Mouse (Mus musculus) CH12.LX (cell line): Measurements from ENCODE around the gene Taar5. TPM values are rescaled to one million over a fixed set of nuclear protein-coding genes. Genes with fewer than 3 reads are reported as not detected.

Experiments
- DNase-seq: peaks from one replicate; pipeline ENCODE4 v3.0.0-alpha.2; 2013; ENCODE audit errors: extremely low read depth
- H3K27ac ChIP-seq: 2 replicates; pipeline ENCODE4 v1.5.1; 2012; ENCODE audit warnings: low read depth, mild to moderate bottlenecking, control low read depth, moderate library complexity; ENCODE audit not compliant: insufficient read depth
- H3K27me3 ChIP-seq: replicated peaks from 2 replicates; pipeline ENCODE3; 2012; ENCODE audit warnings: inconsistent platforms
- H3K36me3 ChIP-seq, 2 experiments: replicated peaks in 1 of 2; 2 replicates each; pipeline versions ENCODE3 to v1.6.1; 2012; ENCODE audit warnings: inconsistent platforms in 1 of 2, low read length in 1 of 2, mild to moderate bottlenecking in 1 of 2, mixed read lengths in 1 of 2, moderate library complexity in 1 of 2; ENCODE audit not compliant: control insufficient read depth in 1 of 2, insufficient read depth in 1 of 2
- H3K4me1 ChIP-seq, 2 experiments: 2 replicates each; pipeline ENCODE4 v1.6.1; 2012; ENCODE audit warnings: inconsistent platforms in 1 of 2, moderate library complexity in 1 of 2; ENCODE audit not compliant: insufficient read depth in 2 of 2, control insufficient read depth in 1 of 2
- H3K4me2 ChIP-seq: 2 replicates; pipeline ENCODE4 v1.6.1; 2012; ENCODE audit warnings: low read depth, mild to moderate bottlenecking, control low read depth; ENCODE audit not compliant: poor library complexity, insufficient read depth, severe bottlenecking
- H3K4me3 ChIP-seq, 3 experiments: fragments of 150-350 bp in 1 of 3; sonication (generic) in 1 of 3; replicated peaks in 1 of 3; 2 replicates each; pipeline versions ENCODE3 to v1.5.1; 2011 to 2012; ENCODE audit warnings: low read depth in 2 of 3, low read length in 2 of 3, mild to moderate bottlenecking in 2 of 3, moderate library complexity in 2 of 3, control low read depth in 1 of 3, improper control_type of control experiment in 1 of 3, inconsistent platforms in 1 of 3, mixed read lengths in 1 of 3; ENCODE audit not compliant: poor library complexity in 1 of 3
- H3K79me2 ChIP-seq: replicated peaks from 2 replicates; pipeline ENCODE4 v1.6.1; 2012; ENCODE audit warnings: mild to moderate bottlenecking, moderate library complexity; ENCODE audit not compliant: control insufficient read depth, poor library complexity, insufficient read depth, severe bottlenecking; ENCODE audit errors: extremely low read depth
- H3K9ac ChIP-seq: 2 replicates; pipeline ENCODE4 v1.6.1; 2012; ENCODE audit warnings: low read depth, mild to moderate bottlenecking, control low read depth, moderate library complexity; ENCODE audit not compliant: insufficient read depth
- H3K9me3 ChIP-seq: replicated peaks from 2 replicates; pipeline ENCODE3; 2012; ENCODE audit warnings: low read length, inconsistent platforms, mixed read lengths
- CHD1 ChIP-seq: IDR thresholded peaks from 2 replicates; pipeline ENCODE4 v1.6.1; 2012; ENCODE audit warnings: low read depth, low read length, improper control_type of control experiment, inconsistent platforms
- CTCF ChIP-seq, 2 experiments: IDR thresholded peaks in 1 of 2; conservative IDR thresholded peaks in 1 of 2; 2 replicates each; pipeline ENCODE4 v1.5.1; 2011 to 2012; ENCODE audit warnings: low read depth in 2 of 2, low read length in 2 of 2, improper control_type of control experiment in 1 of 2, inconsistent platforms in 1 of 2, mild to moderate bottlenecking in 1 of 2, moderate library complexity in 1 of 2
- EP300 ChIP-seq: IDR thresholded peaks from 2 replicates; pipeline ENCODE4 v1.6.1; 2011; ENCODE audit warnings: low read length, improper control_type of control experiment
- GABPA ChIP-seq: IDR thresholded peaks from 2 replicates; pipeline ENCODE4 v1.6.1; 2012; ENCODE audit warnings: low read depth, low read length, improper control_type of control experiment, inconsistent platforms; ENCODE audit not compliant: insufficient replicate concordance
- IRF4 ChIP-seq: IDR thresholded peaks from 2 replicates; pipeline ENCODE4 v1.6.1; 2014; ENCODE audit warnings: low read depth, mild to moderate bottlenecking, inconsistent platforms, low read length, improper control_type of control experiment
- KAT2A ChIP-seq: IDR thresholded peaks from 2 replicates; pipeline ENCODE4 v1.6.1; 2012; ENCODE audit warnings: low read length, improper control_type of control experiment, inconsistent platforms; ENCODE audit not compliant: insufficient replicate concordance
- MAZ ChIP-seq: IDR thresholded peaks from 2 replicates; pipeline ENCODE4 v1.6.1; 2012; ENCODE audit warnings: low read depth, mild to moderate bottlenecking, inconsistent platforms, low read length, improper control_type of control experiment, moderate library complexity
- MEF2A ChIP-seq: IDR thresholded peaks from 2 replicates; pipeline ENCODE4 v1.6.1; 2014; ENCODE audit warnings: low read depth, mild to moderate bottlenecking, inconsistent platforms, low read length, improper control_type of control experiment, borderline replicate concordance
- NRF1 ChIP-seq: IDR thresholded peaks from 2 replicates; pipeline ENCODE4 v1.6.1; 2014; ENCODE audit warnings: low read depth, mild to moderate bottlenecking, inconsistent platforms, low read length, improper control_type of control experiment, moderate library complexity
- POLR2AphosphoS2 ChIP-seq: IDR thresholded peaks from 2 replicates; pipeline ENCODE4 v1.6.1; 2011; ENCODE audit warnings: low read depth, low read length, improper control_type of control experiment
- RAD21 ChIP-seq: IDR thresholded peaks from 2 replicates; pipeline ENCODE4 v1.6.1; 2011; ENCODE audit warnings: low read depth, mild to moderate bottlenecking, low read length, improper control_type of control experiment, moderate library complexity
- SMC3 ChIP-seq: IDR thresholded peaks from 2 replicates; pipeline ENCODE4 v1.6.1; 2011; ENCODE audit warnings: low read depth, low read length, improper control_type of control experiment
- TCF12 ChIP-seq: IDR thresholded peaks from 2 replicates; pipeline ENCODE4 v1.6.1; 2014; ENCODE audit warnings: low read depth, mild to moderate bottlenecking, inconsistent platforms, low read length, improper control_type of control experiment
- ZKSCAN1 ChIP-seq: IDR thresholded peaks from 2 replicates; pipeline ENCODE4 v1.6.1; 2012; ENCODE audit warnings: low read depth, inconsistent platforms, low read length, improper control_type of control experiment, borderline replicate concordance
- ZMIZ1 ChIP-seq: IDR thresholded peaks from 2 replicates; pipeline ENCODE4 v1.6.1; 2012; ENCODE audit warnings: low read depth, mild to moderate bottlenecking, inconsistent platforms, low read length, improper control_type of control experiment
- dilution Hi-C: fragments of 300-500 bp; cut with MboI; formaldehyde crosslinking; loops from 2 replicates; pipeline ENCODE4 v1.14.3; 2020; ENCODE audit warnings: low sequenced_read_pairs; ENCODE audit not compliant: extremely low pct_unique_long_range_greater_than_20kb, extremely low pct_ligation_motif_present
- in situ Hi-C: fragments of 300-500 bp; cut with MboI; formaldehyde crosslinking; loops from 3 replicates; pipeline ENCODE4 v1.14.3; 2019; ENCODE audit warnings: low sequenced_read_pairs, low pct_ligation_motif_present, low pct_unique_long_range_greater_than_20kb, mixed read lengths
- polyA plus RNA-seq: library from polyadenylated mRNA; unstranded; fragments of >175 nt; gene quantifications from 2 replicates; pipeline ENCODE4 v1.2.1, GENCODE M21; 2012; ENCODE audit warnings: low read depth; ENCODE audit not compliant: insufficient read length
- total RNA-seq, 2 experiments: library from RNA; depleted of rRNA; stranded (reverse); fragments of 300-350 nt in 1 of 2; fragments of >200 nt in 1 of 2; gene quantifications; 2 replicates each; pipeline ENCODE4 v1.2.3; 2012 to 2014

Taar5 gene
- total and polyA plus RNA-seq, 3 experiments = not detected

DNA sequence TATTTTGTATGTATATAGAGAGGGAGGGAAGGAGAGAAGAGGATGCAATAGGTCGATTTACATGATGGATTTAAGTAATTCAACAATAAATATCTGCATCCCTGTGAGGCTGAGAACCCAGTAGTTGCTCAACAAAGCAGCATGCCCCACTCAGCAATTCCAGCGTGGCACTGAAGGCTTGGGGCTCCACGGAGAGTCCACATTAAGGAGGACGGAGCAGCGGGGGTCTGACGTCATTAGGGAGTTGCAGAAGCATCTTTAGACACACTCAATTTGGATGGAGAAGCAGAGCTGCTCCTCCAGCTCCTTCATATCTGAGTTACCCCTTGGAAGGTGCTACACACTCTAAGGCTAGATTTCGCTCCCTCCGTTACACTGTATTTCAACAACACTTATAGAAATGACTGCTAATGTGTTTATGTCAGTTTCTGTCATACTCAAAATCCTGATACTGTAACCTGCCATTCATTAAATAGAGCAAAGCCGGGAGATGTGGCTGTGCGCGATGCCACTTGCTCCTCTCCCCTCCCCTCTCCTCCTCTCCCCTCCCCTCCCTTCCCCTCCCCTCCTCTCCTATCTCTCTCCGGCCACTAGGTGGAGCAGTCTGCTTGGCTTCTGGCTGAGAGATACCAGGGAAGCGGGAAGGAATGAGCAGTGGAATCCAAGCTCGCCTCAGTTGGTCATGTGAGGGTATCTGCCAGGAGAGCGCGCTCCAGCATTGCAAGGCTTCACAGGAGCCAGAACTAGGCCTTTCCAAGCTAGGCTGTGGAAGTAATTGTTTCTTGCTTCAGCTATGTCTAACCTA, 8.6 kb downstream of the Taar5 start:
- Histone ChIP-seq H3K79me2 (no peaks in the 10 kb centered on the region), H3K36me3 (no peaks in the 10 kb centered on the region), H3K9ac (no peak overlapping the region), H3K27ac (no peak overlapping the region), H3K4me2 (no peak overlapping the region), H3K4me1 (no peaks in the 10 kb centered on the region), H3K4me3 (no peak overlapping the region), H3K9me3 (no peaks in the 10 kb centered on the region), H3K27me3 (no peaks in the 10 kb centered on the region)
- in situ Hi-C loops (no loop called here), dilution Hi-C loops (no loop called here)
- DNase-seq = peak; percentile 65
- TF ChIP-seq IRF4 (0 out of 2 replicates have a peak, but pooled peaks have one; percentile 23), RAD21 (peak; percentile 76), EP300 (no peak), GABPA (no peak), MAZ (peak; percentile 98), CTCF (conservative IDR thresholded peaks at IDR 0.05 in 1 of 2, IDR thresholded peaks at IDR 0.05 in 1 of 2; ENCODE audit: low read depth in 2 of 2, low read length in 2 of 2) (peak in 1 of 2 experiments; percentile 87; a peak in 3 of 4 replicates), SMC3 (peak; percentile 91)

- H3K27ac ChIP-seq = no peak within 1 kb of the TSS
- H3K9me3 ChIP-seq = no peaks in the 10 kb centered on the region
- H3K4me3 ChIP-seq = no peak within 1 kb of the TSS
- TF ChIP-seq KAT2A = no peak
- TF ChIP-seq RAD21 = no peak
- TF ChIP-seq, all 38 proteins: peak for 0
- no peaks in the 10 kb centered on the region for H3K79me2 ChIP-seq
- no peak within 1 kb of the TSS for H3K4me2 ChIP-seq
- H3K4me1 ChIP-seq = no peaks in the 10 kb centered on the region
- dilution Hi-C loops (no loop called here), in situ Hi-C loops (no loop called here)
- no peak within 1 kb of the TSS for H3K9ac ChIP-seq
- no peak for DNase-seq
- no peaks in the 10 kb centered on the region for H3K36me3 ChIP-seq
- no peaks in the 10 kb centered on the region for H3K27me3 ChIP-seq
These were observed 15.0 kb downstream of the Taar5 start, which contains the start of gene Taar6 for GRCm38 (mm10) chr10:23985546-23985945. Gene Taar6, minus strand, starts transcription at chr10:23985646.

DNA sequence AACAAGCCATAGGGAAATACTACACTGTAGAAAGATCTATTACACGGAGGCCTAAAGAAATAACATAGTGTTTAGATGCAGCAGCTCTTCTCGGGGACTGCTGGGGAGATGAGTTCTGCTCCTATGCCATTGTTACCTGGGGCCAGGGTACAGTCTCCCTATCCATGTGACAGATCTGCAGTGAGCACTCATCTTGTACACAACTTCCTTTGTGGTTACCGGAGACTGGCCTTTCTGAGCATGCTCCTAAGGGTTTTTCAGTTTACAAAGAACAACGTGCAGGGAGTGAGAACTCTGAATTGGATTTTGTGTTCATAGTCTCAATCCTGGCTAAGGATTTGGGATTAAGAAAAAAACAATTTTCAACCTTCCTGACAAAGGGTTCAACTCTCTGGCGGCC, 15.9 kb downstream of the Taar5 start:
- DNase-seq = no peak
- H3K36me3 ChIP-seq = no peaks in the 10 kb centered on the region
- no peak overlapping the region for H3K9ac ChIP-seq
- H3K27me3 ChIP-seq = no peaks in the 10 kb centered on the region
- H3K79me2 ChIP-seq = no peaks in the 10 kb centered on the region
- TF ChIP-seq ZKSCAN1 (no peak), POLR2AphosphoS2 (no peak), TCF12 (no peak), IRF4 (no peak), ZMIZ1 (no peak), NRF1 (no peak), MEF2A (no peak), CHD1 (no peak)
- no peak overlapping the region for H3K27ac ChIP-seq
- no peak overlapping the region for H3K4me2 ChIP-seq
- no peak overlapping the region for H3K4me3 ChIP-seq
- dilution Hi-C loops (no loop called here), in situ Hi-C loops (no loop called here)
- H3K4me1 ChIP-seq = no peaks in the 10 kb centered on the region
- H3K9me3 ChIP-seq = no peaks in the 10 kb centered on the region
